Mouse (Mus musculus): ENCODE results near the gene Zbtb32. TPM values are rescaled to one million over a fixed set of nuclear protein-coding genes. Genes with fewer than 3 reads are reported as not detected.

Gene Zbtb32
- polyA plus RNA-seq, 1 experiment from 2014 or later: 0.21 TPM

DNA sequence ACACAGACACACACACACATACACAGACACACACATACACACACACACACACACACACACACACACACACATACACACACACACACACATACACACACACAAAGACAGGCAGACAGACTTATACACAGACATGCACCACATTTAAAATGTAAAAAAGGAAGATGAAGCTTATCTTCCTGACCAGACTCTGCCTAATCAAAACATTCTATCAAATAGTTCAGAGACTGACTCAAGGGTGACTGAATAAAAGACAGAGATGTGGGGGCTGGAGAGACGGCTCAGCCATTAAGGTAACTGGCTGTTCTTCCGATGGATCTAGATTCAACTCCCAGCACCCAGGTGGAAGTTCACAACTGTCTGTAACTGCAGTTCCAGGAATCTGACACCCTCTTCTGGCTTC lies 54.4 kb downstream of the Zbtb32 start:
- Histone ChIP-seq H3K9me3 (no peaks in the 10 kb centered on the region), H3K4me1 (replicated peaks) (no peaks in the 10 kb centered on the region), H3K27ac (no peak overlapping the region), H3K36me3 (peaks cover 88% of the 10 kb centered on the region), H3K4me3 (no peak overlapping the region), H3K27me3 (ENCODE audit: insufficient read depth, poor library complexity, severe bottlenecking) (no peaks in the 10 kb centered on the region)
- DNase-seq (ENCODE audit: low spot score): no peak
- WGBS: 95% methylated on average over 2 of the region's 2 CpGs

DNA sequence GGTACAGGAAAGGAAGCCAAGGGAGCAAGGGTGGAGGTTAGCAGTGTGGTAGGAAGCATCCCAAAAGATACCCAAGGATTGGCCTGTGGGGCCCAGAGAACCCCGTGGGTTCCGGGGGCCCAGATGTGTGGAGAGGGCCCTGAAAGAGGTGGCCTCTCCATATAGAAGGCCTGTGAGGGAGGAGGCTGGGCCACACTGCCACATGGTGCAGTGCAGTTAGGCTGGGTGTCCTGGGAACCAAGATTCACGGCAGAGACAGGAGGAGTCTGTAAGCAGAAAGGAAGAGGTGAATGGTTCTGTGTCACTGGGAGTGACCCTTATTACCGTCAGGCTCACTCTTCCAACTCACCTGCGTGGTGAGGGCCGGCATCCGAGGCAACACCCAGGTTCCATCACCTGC lies 58.1 kb downstream of the Zbtb32 start:
- Histone ChIP-seq H3K9me3 (no peaks in the 10 kb centered on the region), H3K4me3 (no peak overlapping the region), H3K27ac (no peak overlapping the region), H3K27me3 (ENCODE audit: insufficient read depth, poor library complexity, severe bottlenecking) (no peaks in the 10 kb centered on the region), H3K4me1 (replicated peaks) (peaks cover 5% of the 10 kb centered on the region), H3K36me3 (peaks cover 66% of the 10 kb centered on the region)
- 88% methylated on average over 7 of the region's 7 CpGs for WGBS
- DNase-seq (ENCODE audit: low spot score): no peak

Other genes starting within 250 kb of the Zbtb32 start
- 5.5 and 7.8 TPM in 2 replicates for gene Lrfn3, start 236.1 kb downstream of the Zbtb32 start, polyA plus RNA-seq (2016; fragmentation: Nextera tagmentation; extraction: Ambion mirVana)
- 16.9 and 27.9 TPM in 2 replicates for gene Tyrobp, start 185.1 kb downstream of the Zbtb32 start, polyA plus RNA-seq (2016; fragmentation: Nextera tagmentation; extraction: Ambion mirVana)
- 0.55 and 0.57 TPM in 2 replicates for gene Hcst, start 179.1 kb downstream of the Zbtb32 start, polyA plus RNA-seq (2016; fragmentation: Nextera tagmentation; extraction: Ambion mirVana)
- 1.5 and 1.7 TPM in 2 replicates for gene Nfkbid, start 177.2 kb downstream of the Zbtb32 start, polyA plus RNA-seq (2016; fragmentation: Nextera tagmentation; extraction: Ambion mirVana)
- gene Aplp1, start 153.4 kb downstream of the Zbtb32 start, polyA plus RNA-seq (2016; fragmentation: Nextera tagmentation; extraction: Ambion mirVana): 69.7 and 184 TPM in 2 replicates
- 11.8 and 35.0 TPM in 2 replicates for gene Kirrel2, start 141.2 kb downstream of the Zbtb32 start, polyA plus RNA-seq (2016; fragmentation: Nextera tagmentation; extraction: Ambion mirVana)
- gene Nphs1, start 140.6 kb downstream of the Zbtb32 start, polyA plus RNA-seq (2016; fragmentation: Nextera tagmentation; extraction: Ambion mirVana): 1.7 and 4.2 TPM in 2 replicates
- 0.40 TPM in 1 of 2 replicates, not detected in the other for gene Prodh2, start 105.3 kb downstream of the Zbtb32 start, polyA plus RNA-seq (2016; fragmentation: Nextera tagmentation; extraction: Ambion mirVana)
- 40.1 and 79.4 TPM in 2 replicates for gene Arhgap33, start 63.8 kb downstream of the Zbtb32 start, polyA plus RNA-seq (2016; fragmentation: Nextera tagmentation; extraction: Ambion mirVana)
- gene Hspb6, start 46.7 kb downstream of the Zbtb32 start, polyA plus RNA-seq (2016; fragmentation: Nextera tagmentation; extraction: Ambion mirVana): 4.1 and 5.3 TPM in 2 replicates
- 13.8 and 15.1 TPM in 2 replicates for gene Proser3, start 46.6 kb downstream of the Zbtb32 start, polyA plus RNA-seq (2016; fragmentation: Nextera tagmentation; extraction: Ambion mirVana)
- 47.6 and 50.2 TPM in 2 replicates for gene Lin37, start 39.1 kb downstream of the Zbtb32 start, polyA plus RNA-seq (2016; fragmentation: Nextera tagmentation; extraction: Ambion mirVana)
- 96.0 and 106 TPM in 2 replicates for gene U2af1l4, start 35.6 kb downstream of the Zbtb32 start, polyA plus RNA-seq (2016; fragmentation: Nextera tagmentation; extraction: Ambion mirVana)
- gene Gm49396, start 35.6 kb downstream of the Zbtb32 start, polyA plus RNA-seq (2016; fragmentation: Nextera tagmentation; extraction: Ambion mirVana): 16.4 and 16.9 TPM in 2 replicates
- gene Psenen, start 35.3 kb downstream of the Zbtb32 start, polyA plus RNA-seq (2016; fragmentation: Nextera tagmentation; extraction: Ambion mirVana): 131 and 140 TPM in 2 replicates
- 6.2 and 6.7 TPM in 2 replicates for gene Igflr1, start 33.5 kb downstream of the Zbtb32 start, polyA plus RNA-seq (2016; fragmentation: Nextera tagmentation; extraction: Ambion mirVana)
- 9.6 and 11.0 TPM in 2 replicates for gene Kmt2b, start 10.2 kb downstream of the Zbtb32 start, polyA plus RNA-seq (2016; fragmentation: Nextera tagmentation; extraction: Ambion mirVana)
- 0.52 and 1.2 TPM in 2 replicates for gene Upk1a, start 13.9 kb upstream of the Zbtb32 start, polyA plus RNA-seq (2016; fragmentation: Nextera tagmentation; extraction: Ambion mirVana)
- gene Cox6b1, start 27.2 kb upstream of the Zbtb32 start, polyA plus RNA-seq (2016; fragmentation: Nextera tagmentation; extraction: Ambion mirVana): 810 and 924 TPM in 2 replicates
- gene Etv2, start 36.9 kb upstream of the Zbtb32 start, polyA plus RNA-seq (2016; fragmentation: Nextera tagmentation; extraction: Ambion mirVana): 0.14 TPM in 1 of 2 replicates, not detected in the other
- 145 and 175 TPM in 2 replicates for gene Rbm42, start 51.4 kb upstream of the Zbtb32 start, polyA plus RNA-seq (2016; fragmentation: Nextera tagmentation; extraction: Ambion mirVana)
- gene Haus5, start 66.1 kb upstream of the Zbtb32 start, polyA plus RNA-seq (2016; fragmentation: Nextera tagmentation; extraction: Ambion mirVana): 63.9 and 76.3 TPM in 2 replicates
- gene Pmis2, start 72.7 kb upstream of the Zbtb32 start, polyA plus RNA-seq (2016; fragmentation: Nextera tagmentation; extraction: Ambion mirVana): not detected in 2 replicates
- not detected in 2 replicates for gene 2200002J24Rik, start 100.0 kb upstream of the Zbtb32 start, polyA plus RNA-seq (2016; fragmentation: Nextera tagmentation; extraction: Ambion mirVana)
- gene Atp4a, start 113.3 kb upstream of the Zbtb32 start, polyA plus RNA-seq (2016; fragmentation: Nextera tagmentation; extraction: Ambion mirVana): 0.91 and 1.6 TPM in 2 replicates
- 163 and 170 TPM in 2 replicates for gene Tmem147, start 130.6 kb upstream of the Zbtb32 start, polyA plus RNA-seq (2016; fragmentation: Nextera tagmentation; extraction: Ambion mirVana)
- gene Gapdhs, start 144.8 kb upstream of the Zbtb32 start, polyA plus RNA-seq (2016; fragmentation: Nextera tagmentation; extraction: Ambion mirVana): 0.26 and 0.69 TPM in 2 replicates
- gene Sbsn, start 152.6 kb upstream of the Zbtb32 start, polyA plus RNA-seq (2016; fragmentation: Nextera tagmentation; extraction: Ambion mirVana): 0.72 and 0.93 TPM in 2 replicates
- 0.59 TPM in 1 of 2 replicates, not detected in the other for gene Dmkn, start 164.8 kb upstream of the Zbtb32 start, polyA plus RNA-seq (2016; fragmentation: Nextera tagmentation; extraction: Ambion mirVana)
- gene Krtdap, start 189.0 kb upstream of the Zbtb32 start, polyA plus RNA-seq (2016; fragmentation: Nextera tagmentation; extraction: Ambion mirVana): not detected in 2 replicates
- not detected in 2 replicates for gene Ffar2, start 224.9 kb upstream of the Zbtb32 start, polyA plus RNA-seq (2016; fragmentation: Nextera tagmentation; extraction: Ambion mirVana)

All from hindbrain, embryonic 10.5 days (tissue).